Mouse (Mus musculus) midbrain, postnatal 0 days (tissue): ENCODE data around the gene Rpl18. TPM values are rescaled to one million over a fixed set of nuclear protein-coding genes. Genes with fewer than 3 reads are reported as not detected.
A peak's percentile ranks its signal among the peaks of the same experiment; 100 is the strongest.

Experiments
- ATAC-seq: fragments of 200-750 bp; cut with Nextera tagmentation; 2 replicates; pipeline ENCODE4 v1.8.0; 2017; ENCODE audit warnings: moderate number of reproducible peaks, mild to moderate bottlenecking, moderate TSS enrichment, moderate library complexity; ENCODE audit not compliant: low FRiP score
- DNase-seq: peaks from one replicate; pipeline ENCODE4 v3.0.0-alpha.2; 2015; ENCODE audit warnings: low spot score
- H3K27ac ChIP-seq: fragments of 300-500 bp; sonication (generic); 2 replicates; pipeline ENCODE4 v1.5.1; 2014; ENCODE audit warnings: low read depth, mild to moderate bottlenecking, low read length, mixed read lengths
- H3K27me3 ChIP-seq: fragments of 300-500 bp; sonication (generic); 2 replicates; pipeline ENCODE4 v1.6.1; 2014; ENCODE audit warnings: low read length, control low read depth, mixed read lengths; ENCODE audit not compliant: insufficient read depth
- H3K36me3 ChIP-seq: fragments of 300-500 bp; sonication (generic); 2 replicates; pipeline ENCODE4 v1.6.1; 2014; ENCODE audit warnings: low read length, control low read depth, mixed read lengths; ENCODE audit not compliant: insufficient read depth
- H3K4me1 ChIP-seq: fragments of 300-500 bp; sonication (generic); 2 replicates; pipeline ENCODE4 v1.6.1; 2014; ENCODE audit warnings: mild to moderate bottlenecking, control low read depth, antibody characterized with exemption, low read length, mixed read lengths; ENCODE audit not compliant: insufficient read depth
- H3K4me2 ChIP-seq: fragments of 300-500 bp; sonication (generic); 2 replicates; pipeline ENCODE4 v1.6.1; 2014; ENCODE audit warnings: low read depth, mild to moderate bottlenecking, low read length, mixed read lengths; ENCODE audit not compliant: poor library complexity, severe bottlenecking
- H3K4me3 ChIP-seq: fragments of 300-500 bp; sonication (generic); 2 replicates; pipeline ENCODE4 v1.5.1; 2014; ENCODE audit warnings: low read depth, mild to moderate bottlenecking, low read length, moderate library complexity
- H3K9ac ChIP-seq: fragments of 300-500 bp; sonication (generic); replicated peaks from 2 replicates; pipeline ENCODE4 v1.6.1; 2014; ENCODE audit warnings: mild to moderate bottlenecking, low read length, moderate library complexity, mixed read lengths; ENCODE audit not compliant: poor library complexity, severe bottlenecking
- H3K9me3 ChIP-seq: fragments of 300-500 bp; sonication (generic); 2 replicates; pipeline ENCODE4 v1.6.1; 2016; ENCODE audit warnings: low read length, control low read depth
- CTCF ChIP-seq: IDR thresholded peaks from 2 replicates; pipeline ENCODE4 v1.5.1; 2016; ENCODE audit warnings: antibody characterized with exemption, mild to moderate bottlenecking
- WGBS: fragments of 180-500 bp; shearing (Covaris S2); extraction: QIAGEN DNeasy Blood & Tissue Kit; methylation state at CpG from one replicate; pipeline ENCODE4 v1.1.7; 2014; 5-methylcytosine and 5-hydroxymethylcytosine counted together
- polyA plus RNA-seq: library from polyadenylated mRNA; unstranded; fragments of >200 nt; fragmentation: Nextera tagmentation; extraction: Ambion mirVana; gene quantifications from 2 replicates; pipeline ENCODE4 v1.2.1, GENCODE M21; 2015
- total RNA-seq: library from RNA; depleted of rRNA; stranded (reverse); fragments of >200 nt; gene quantifications from 2 replicates; pipeline ENCODE4 v1.2.3, GENCODE M21; 2014

The Rpl18 gene
- total and polyA plus RNA-seq, 2 experiments from 2014 or later = 473 to 989 TPM

DNA sequence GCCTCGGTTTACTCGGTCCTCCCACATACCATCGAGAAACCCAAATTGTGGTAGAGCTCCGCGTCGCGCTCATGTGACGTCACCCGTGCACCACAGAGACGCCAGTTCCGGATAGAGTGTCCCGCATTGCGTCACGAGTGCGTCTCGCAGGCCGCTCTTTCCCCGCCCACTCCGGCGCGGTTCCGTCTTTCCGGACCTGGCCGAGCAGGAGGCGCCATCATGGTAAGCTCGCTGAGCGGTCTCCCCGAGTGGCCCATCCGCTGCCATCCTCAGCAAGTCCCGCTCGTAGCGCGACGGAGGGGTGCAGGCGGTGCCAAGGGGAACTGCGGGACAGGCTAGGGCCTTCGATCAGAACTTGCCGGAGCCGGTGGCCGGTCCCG, 2.7 kb downstream of the Rpl18 start, which contains the start of gene Sphk2:
Gene Sphk2 (minus strand): TSS at position 85 of the 380 bp plus-strand sequence.
- Histone ChIP-seq H3K4me1 (peaks cover 9% of the 10 kb centered on the region), H3K27me3 (no peaks in the 10 kb centered on the region), H3K27ac (peak within 1 kb of the TSS; percentile 89), H3K9me3 (no peaks in the 10 kb centered on the region), H3K36me3 (peaks cover 26% of the 10 kb centered on the region), H3K4me2 (peak within 1 kb of the TSS; percentile 62), H3K4me3 (peak within 1 kb of the TSS; percentile 58), H3K9ac (peak within 1 kb of the TSS; percentile 89)
- peak; percentile 35 for TF ChIP-seq CTCF
- DNase-seq (peak; percentile 99), ATAC-seq (peak; percentile 82)
- WGBS = 0% methylated on average over 41 of the region's 41 CpGs

DNA sequence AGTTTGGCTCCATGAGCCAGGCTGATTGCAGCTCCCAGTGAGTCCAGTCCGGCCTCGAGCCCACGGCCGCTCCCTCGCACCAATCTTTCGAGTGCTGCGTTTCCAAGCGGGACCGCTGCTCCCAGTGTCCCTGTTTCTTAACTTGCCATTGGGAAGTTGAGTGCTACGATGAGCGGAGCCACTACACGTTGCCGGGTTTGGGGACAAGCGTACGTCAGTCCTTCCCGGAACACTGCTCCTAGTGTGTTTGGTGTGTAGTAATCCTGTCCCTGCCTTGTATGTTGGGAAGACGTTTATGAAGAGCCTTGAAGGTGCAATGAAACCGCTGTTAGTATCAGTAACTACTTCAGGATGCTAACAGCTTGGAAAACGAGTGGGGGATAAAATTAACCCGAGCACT, 3.1 kb downstream of the Rpl18 start:
- Histone ChIP-seq H3K36me3 (peaks cover 25% of the 10 kb centered on the region), H3K4me2 (peak overlapping the region; percentile 62), H3K27me3 (no peaks in the 10 kb centered on the region), H3K4me3 (peak overlapping the region; percentile 58), H3K27ac (peak overlapping the region; percentile 85), H3K9me3 (no peaks in the 10 kb centered on the region), H3K9ac (peak overlapping the region; percentile 89), H3K4me1 (peaks cover 9% of the 10 kb centered on the region)
- DNase-seq (no peak), ATAC-seq (no peak)
- WGBS = under 1% methylated on average over 20 of the region's 20 CpGs
- TF ChIP-seq CTCF = no peak

DNA sequence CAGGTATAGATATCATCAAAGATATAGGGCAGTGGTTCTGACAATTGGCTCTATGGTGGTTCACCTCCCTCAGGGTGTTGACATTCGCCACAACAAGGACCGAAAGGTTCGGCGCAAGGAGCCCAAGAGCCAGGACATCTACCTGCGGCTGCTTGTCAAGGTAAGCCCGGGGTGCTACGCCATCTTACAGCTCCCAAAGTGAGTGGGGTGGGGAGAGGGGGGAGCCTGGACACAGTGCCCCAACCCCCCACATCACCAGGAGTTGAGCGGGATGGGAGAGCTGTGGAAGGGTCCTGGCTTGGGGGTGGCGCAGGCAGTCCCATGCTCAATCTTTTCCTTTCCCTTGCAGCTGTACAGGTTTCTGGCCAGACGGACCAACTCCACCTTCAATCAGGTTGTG, 3.9 kb downstream of the Rpl18 start:
- no peak for DNase-seq
- no peak for TF ChIP-seq CTCF

DNA sequence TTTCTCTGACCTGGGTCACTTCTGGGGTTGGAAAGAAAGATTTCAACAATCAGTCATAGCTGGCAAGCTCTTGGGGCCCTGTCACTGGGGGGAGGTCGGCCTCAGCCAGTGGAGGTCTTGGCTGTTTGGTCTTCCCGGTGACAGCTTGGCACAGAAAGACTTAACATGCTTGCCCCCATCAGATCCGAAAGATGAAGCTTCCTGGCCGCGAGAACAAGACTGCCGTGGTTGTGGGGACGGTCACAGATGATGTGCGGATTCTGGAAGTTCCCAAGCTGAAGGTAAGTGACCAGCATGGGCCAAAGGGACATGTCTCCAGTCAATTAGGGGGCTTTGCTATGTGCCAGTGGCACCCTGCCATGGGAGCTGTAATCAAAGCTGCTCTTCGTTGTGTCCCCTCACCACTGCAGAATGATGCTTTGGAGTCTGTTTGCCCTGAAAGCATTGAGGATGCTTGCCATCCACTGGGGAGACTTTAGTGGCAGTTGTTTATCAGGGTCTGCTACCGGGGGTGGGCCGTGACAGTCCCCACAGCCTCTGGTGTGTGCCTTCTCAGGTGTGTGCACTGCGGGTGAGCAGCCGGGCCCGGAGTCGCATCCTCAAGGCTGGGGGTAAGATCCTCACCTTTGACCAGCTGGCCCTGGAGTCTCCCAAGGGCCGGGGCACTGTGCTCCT, 4.6 kb downstream of the Rpl18 start:
- ATAC-seq = no peak
- DNase-seq = no peak
- no peak overlapping the region; the same call in 1 of the 2 replicates for H3K9ac ChIP-seq
- peaks cover 3% of the 10 kb centered on the region; the same call in 1 of the 2 replicates for H3K4me1 ChIP-seq
- H3K36me3 ChIP-seq = peaks cover 40% of the 10 kb centered on the region
- H3K4me3 ChIP-seq = no peak overlapping the region
- no peaks in the 10 kb centered on the region for H3K27me3 ChIP-seq
- no peak for TF ChIP-seq CTCF
- 93% methylated on average over 15 of the region's 16 CpGs for WGBS
- no peaks in the 10 kb centered on the region for H3K9me3 ChIP-seq
- H3K27ac ChIP-seq = no peak overlapping the region
- no peak overlapping the region for H3K4me2 ChIP-seq

More for the DNA sequence above, 3.9 kb downstream of the Rpl18 start:
- WGBS = 87% methylated on average over 10 of the region's 10 CpGs
- Histone ChIP-seq H3K9me3 (no peaks in the 10 kb centered on the region), H3K4me3 (peak overlapping the region; percentile 58), H3K27ac (no peak overlapping the region), H3K4me2 (peak overlapping the region; percentile 62), H3K4me1 (peaks cover 7% of the 10 kb centered on the region), H3K27me3 (no peaks in the 10 kb centered on the region), H3K9ac (peak overlapping the region; percentile 89), H3K36me3 (peaks cover 33% of the 10 kb centered on the region)
- ATAC-seq = no peak

DNA sequence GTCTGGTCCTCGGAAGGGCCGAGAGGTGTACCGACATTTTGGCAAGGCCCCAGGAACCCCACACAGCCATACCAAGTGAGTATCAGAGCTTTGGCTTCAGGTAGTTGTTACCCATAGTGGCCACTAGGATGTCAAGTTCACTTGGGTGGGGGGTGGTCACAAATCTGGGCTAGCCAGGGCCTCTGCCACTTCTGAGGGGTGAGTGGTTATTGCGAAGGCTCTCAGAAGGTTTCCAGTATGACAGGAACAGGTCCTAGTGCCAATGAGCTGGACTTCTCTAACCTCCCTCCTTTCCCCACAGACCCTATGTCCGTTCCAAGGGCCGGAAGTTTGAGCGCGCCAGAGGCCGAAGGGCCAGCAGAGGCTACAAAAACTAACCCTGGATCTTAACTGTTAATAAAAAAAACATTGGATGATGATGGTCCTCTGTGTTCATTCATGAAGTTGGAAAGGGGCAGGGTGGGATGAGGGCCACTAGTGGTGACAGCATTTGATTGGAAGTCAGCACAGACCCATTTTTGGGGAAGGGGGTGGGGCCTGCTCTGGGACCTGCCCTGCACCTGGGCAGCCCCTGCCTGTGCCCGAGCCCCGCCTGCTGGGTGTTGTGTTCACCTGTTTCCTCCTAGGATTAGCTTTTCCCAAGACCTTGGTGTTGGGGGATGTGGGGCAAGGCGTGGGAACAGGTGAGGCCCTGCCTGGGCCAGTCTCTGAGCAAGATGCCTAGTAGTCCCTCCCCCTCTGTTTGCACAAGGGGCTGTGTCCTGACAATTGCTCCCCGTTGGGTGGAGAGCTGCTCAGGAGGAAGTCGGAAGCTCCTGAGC, 5.4 kb downstream of the Rpl18 start, which contains the start of gene Fam83e:
Gene Fam83e (plus strand): TSS at position 800 of the 821 bp plus-strand sequence.
- H3K9ac ChIP-seq = 0 out of 2 replicates have a peak within 1 kb of the TSS, but pooled peaks have one; percentile 13
- H3K27ac ChIP-seq = no peak within 1 kb of the TSS
- no peak within 1 kb of the TSS for H3K4me2 ChIP-seq
- peak; percentile 34 for TF ChIP-seq CTCF
- WGBS = 88% methylated on average over 12 of the region's 14 CpGs
- ATAC-seq (no peak), DNase-seq (no peak)
- H3K4me3 ChIP-seq = no peak within 1 kb of the TSS
- no peaks in the 10 kb centered on the region for H3K27me3 ChIP-seq
- H3K4me1 ChIP-seq = peaks cover 3% of the 10 kb centered on the region; the same call in 1 of the 2 replicates
- no peaks in the 10 kb centered on the region for H3K9me3 ChIP-seq
- peaks cover 41% of the 10 kb centered on the region for H3K36me3 ChIP-seq

DNA sequence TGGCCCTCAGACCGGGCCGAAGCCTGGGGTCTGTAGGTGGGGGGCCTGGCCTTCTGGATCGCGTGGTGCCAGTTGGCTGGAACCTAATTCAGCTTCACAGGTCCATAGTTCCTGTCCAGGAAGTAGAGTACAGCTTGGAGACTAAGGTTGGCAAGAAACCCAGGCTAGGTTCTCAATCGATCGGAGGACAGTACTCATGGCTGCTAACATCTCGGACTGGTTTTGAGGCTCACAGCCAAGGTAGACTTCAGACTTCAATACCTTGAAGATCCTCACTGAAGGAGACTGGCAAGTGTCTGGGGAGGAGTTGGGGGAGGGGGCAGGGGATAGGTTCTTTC, 5.9 kb downstream of the Rpl18 start:
- no peak overlapping the region for H3K27ac ChIP-seq
- no peaks in the 10 kb centered on the region for H3K27me3 ChIP-seq
- H3K4me3 ChIP-seq = no peak overlapping the region
- peaks cover 3% of the 10 kb centered on the region; the same call in 1 of the 2 replicates for H3K4me1 ChIP-seq
- WGBS = 74% methylated on average over 7 of the region's 7 CpGs
- DNase-seq (no peak), ATAC-seq (no peak)
- TF ChIP-seq CTCF = no peak
- no peak overlapping the region for H3K4me2 ChIP-seq
- no peak overlapping the region for H3K9ac ChIP-seq
- peaks cover 44% of the 10 kb centered on the region for H3K36me3 ChIP-seq
- H3K9me3 ChIP-seq = no peaks in the 10 kb centered on the region
